Mouse (Mus musculus): ENCODE results near the gene H2-Q7.
"Not testable (repeated sequence)": the region's sequence is repeated elsewhere in the genome, so short reads cannot be mapped to it uniquely, and the experiment has no call there.

DNA sequence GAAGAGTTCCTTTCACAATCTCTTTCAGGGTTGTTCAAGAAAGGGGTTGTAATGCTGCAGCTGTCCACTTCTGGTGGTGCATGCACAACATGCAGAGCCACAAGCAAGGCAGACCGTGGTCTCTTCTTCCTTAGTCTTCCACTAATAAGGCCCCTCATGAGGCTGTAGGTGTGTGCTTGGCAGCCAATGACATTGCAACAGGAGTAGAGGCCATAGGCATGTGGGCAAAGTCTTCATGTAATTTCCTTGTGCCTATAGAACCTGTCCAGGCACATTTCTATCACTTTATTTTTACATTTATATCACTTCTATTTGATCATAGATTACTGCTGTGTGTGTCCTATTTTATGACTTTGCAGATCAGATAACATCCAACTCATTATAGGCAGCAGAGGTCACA is 19.3 kb downstream of the H2-Q7 start:
- TF ChIP-seq POLR2A (IDR thresholded peaks at IDR 0.05; ENCODE audit: low read depth, low read length); CTCF (conservative IDR thresholded peaks at IDR 0.05; ENCODE audit: insufficient read depth, insufficient read length, low read depth, low read length): not testable (repeated sequence)
